Mouse (Mus musculus): Measurements from ENCODE around the gene Clec2g. TPM values are rescaled to one million over a fixed set of nuclear protein-coding genes. Genes with fewer than 3 reads are reported as not detected.

Clec2g gene
- total and polyA plus RNA-seq, 3 experiments = 0.04 TPM; not detected in 2

DNA sequence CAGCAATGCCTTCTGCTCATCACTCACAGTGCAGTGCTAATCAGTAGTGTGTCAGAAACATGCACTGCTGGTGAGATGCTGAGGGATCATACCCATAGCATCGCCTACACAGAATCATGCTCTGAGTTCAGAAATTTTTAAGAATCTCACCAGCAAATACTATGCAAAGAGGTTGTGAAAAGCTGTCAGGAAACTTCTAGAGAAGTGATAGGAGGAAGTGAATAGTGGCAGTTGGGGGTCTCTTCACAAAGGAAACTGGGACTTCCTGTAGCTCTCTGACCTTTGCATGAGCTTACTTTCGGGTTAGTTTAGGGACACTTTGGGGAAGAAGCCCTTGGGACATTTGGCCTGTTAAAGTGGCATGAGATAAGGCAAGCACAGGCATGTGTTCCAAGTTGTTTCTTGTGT lies 43.2 kb upstream of the Clec2g start, which contains the start of gene BC035044:
BC035044 (minus strand) TSS at position 179 of the 408 bp plus-strand sequence.
- no peak within 1 kb of the TSS for H3K4me3 ChIP-seq (ENCODE audit: control insufficient read depth in 1 of 2, insufficient read depth in 1 of 2, low read depth in 2 of 2, low read length in 2 of 2)
- H3K36me3 ChIP-seq (ENCODE audit: control insufficient read depth in 1 of 2, insufficient read depth in 2 of 2, low read length in 2 of 2) = no peaks in the 10 kb centered on the region
- no peaks in the 10 kb centered on the region for H3K9me3 ChIP-seq (replicated peaks; ENCODE audit: insufficient read depth, low read length)
- TF ChIP-seq MXI1 (IDR thresholded peaks at IDR 0.05; ENCODE audit: low read depth, low read length) (no peak), CHD2 (IDR thresholded peaks at IDR 0.05; ENCODE audit: low read length) (no peak), KAT2A (conservative IDR thresholded peaks at IDR 0.05; ENCODE audit: low read depth, low read length) (no peak), TBP (IDR thresholded peaks at IDR 0.05; ENCODE audit: low read depth, low read length) (no peak), EP300 (IDR thresholded peaks at IDR 0.05; ENCODE audit: low read depth in 1 of 2, low read length in 2 of 2) (no peak)
- H3K4me1 ChIP-seq (ENCODE audit: control insufficient read depth in 1 of 2, insufficient read depth in 2 of 2, low read length in 2 of 2) = no peaks in the 10 kb centered on the region
- H3K9ac ChIP-seq (ENCODE audit: control insufficient read depth, low read depth, low read length, poor library complexity, severe bottlenecking) = no peak within 1 kb of the TSS
- no peaks in the 10 kb centered on the region for H3K79me2 ChIP-seq (ENCODE audit: control insufficient read depth, insufficient read depth, low read length, poor library complexity)
- DNase-seq (ENCODE audit: low read depth, low spot score) = no peak
- no peak within 1 kb of the TSS for H3K27ac ChIP-seq (ENCODE audit: control insufficient read depth, low read depth, low read length)
- no peaks in the 10 kb centered on the region for H3K27me3 ChIP-seq (ENCODE audit: control insufficient read depth in 1 of 2, insufficient read depth in 2 of 2, low read length in 2 of 2)

DNA sequence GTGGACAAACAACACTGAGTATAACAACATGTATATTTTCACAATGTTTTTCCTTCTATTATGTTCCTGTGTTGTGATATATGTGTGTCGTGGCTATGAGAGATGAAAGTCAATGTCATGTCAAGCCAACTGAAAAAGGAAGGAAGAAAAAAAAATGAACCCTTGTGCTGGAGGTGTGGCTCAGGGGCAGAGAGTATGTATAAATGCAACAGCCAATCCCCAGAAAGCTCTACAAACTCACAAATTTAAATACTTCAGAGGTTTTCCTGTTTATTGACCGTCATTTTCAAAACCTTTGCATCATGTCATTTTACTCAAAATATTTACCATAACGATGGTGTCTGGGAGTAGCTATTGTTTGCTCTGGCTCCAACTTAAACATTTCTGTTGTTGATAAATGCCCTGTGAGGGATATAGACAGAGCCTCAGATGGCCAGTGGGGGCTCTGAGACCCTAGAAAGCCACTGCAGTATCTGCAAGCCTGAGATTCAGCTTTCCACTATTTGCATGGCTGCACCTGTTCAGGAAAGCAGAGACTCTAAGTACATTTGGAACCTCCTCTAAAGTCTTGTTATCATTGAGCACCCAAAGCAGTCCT lies 38.7 kb upstream of the Clec2g start:
- H3K79me2 ChIP-seq (ENCODE audit: control insufficient read depth, insufficient read depth, low read length, poor library complexity) = no peaks in the 10 kb centered on the region

DNA sequence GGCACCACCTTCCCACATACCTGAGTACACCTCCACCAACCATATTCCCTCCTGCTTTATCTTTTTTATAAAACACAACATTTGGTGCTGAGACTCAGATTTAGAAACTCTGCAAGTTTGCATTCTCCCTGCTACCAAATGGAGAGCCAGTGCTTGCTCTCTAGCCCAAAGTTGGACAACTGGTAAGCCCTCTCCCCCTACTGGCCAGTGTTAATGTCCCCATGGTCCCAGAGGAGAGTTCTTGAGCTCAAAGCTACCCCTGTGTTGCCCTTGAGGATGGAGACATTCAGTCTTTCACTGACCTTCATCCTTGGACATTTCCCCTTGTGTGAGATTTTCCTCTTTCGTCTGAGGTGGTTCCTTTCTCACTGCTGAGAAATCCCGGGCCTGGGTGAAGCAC lies 34.1 kb upstream of the Clec2g start:
- Histone ChIP-seq H3K9ac (ENCODE audit: control insufficient read depth, low read depth, low read length, poor library complexity, severe bottlenecking) (no peak overlapping the region), H3K79me2 (ENCODE audit: control insufficient read depth, insufficient read depth, low read length, poor library complexity) (no peaks in the 10 kb centered on the region), H3K27me3 (ENCODE audit: control insufficient read depth in 1 of 2, insufficient read depth in 2 of 2, low read length in 2 of 2) (no peaks in the 10 kb centered on the region), H3K9me3 (replicated peaks; ENCODE audit: insufficient read depth, low read length) (no peaks in the 10 kb centered on the region), H3K27ac (ENCODE audit: control insufficient read depth, low read depth, low read length) (no peak overlapping the region), H3K36me3 (ENCODE audit: control insufficient read depth in 1 of 2, insufficient read depth in 2 of 2, low read length in 2 of 2) (no peaks in the 10 kb centered on the region), H3K4me1 (ENCODE audit: control insufficient read depth in 1 of 2, insufficient read depth in 2 of 2, low read length in 2 of 2) (no peaks in the 10 kb centered on the region), H3K4me3 (ENCODE audit: control insufficient read depth in 1 of 2, insufficient read depth in 1 of 2, low read depth in 2 of 2, low read length in 2 of 2) (no peak overlapping the region)
- DNase-seq (ENCODE audit: low read depth, low spot score) = no peak
- TF ChIP-seq CHD1 (IDR thresholded peaks at IDR 0.05; ENCODE audit: low read depth, low read length) (no peak), GABPA (IDR thresholded peaks at IDR 0.05; ENCODE audit: low read depth, low read length) (no peak), ELF1 (IDR thresholded peaks at IDR 0.05; ENCODE audit: low read depth, low read length) (no peak), ZMIZ1 (IDR thresholded peaks at IDR 0.05; ENCODE audit: low read depth, low read length) (no peak)

More for the DNA sequence above, 38.7 kb upstream of the Clec2g start:
- no peak overlapping the region for H3K27ac ChIP-seq (ENCODE audit: control insufficient read depth, low read depth, low read length)
- TF ChIP-seq POLR2A (IDR thresholded peaks at IDR 0.05; ENCODE audit: control insufficient read depth in 1 of 2, insufficient read depth in 1 of 2, low read depth in 1 of 2, low read length in 2 of 2, poor library complexity in 1 of 2) = no peak
- no peak for TF ChIP-seq JUND (IDR thresholded peaks at IDR 0.05; ENCODE audit: low read depth, low read length)
- TF ChIP-seq TCF12 (IDR thresholded peaks at IDR 0.05; ENCODE audit: low read depth, low read length) = no peak
- no peak for TF ChIP-seq POLR2AphosphoS5 (IDR thresholded peaks at IDR 0.05; ENCODE audit: borderline replicate concordance, low read depth, low read length)
- no peak for TF ChIP-seq GABPA (IDR thresholded peaks at IDR 0.05; ENCODE audit: low read depth, low read length)
- no peak for TF ChIP-seq NELFE (IDR thresholded peaks at IDR 0.05; ENCODE audit: low read depth, low read length)
- no peak for TF ChIP-seq CHD1 (IDR thresholded peaks at IDR 0.05; ENCODE audit: low read depth, low read length)
- TF ChIP-seq TBP (IDR thresholded peaks at IDR 0.05; ENCODE audit: low read depth, low read length) = no peak
- no peak for TF ChIP-seq ZNF384 (IDR thresholded peaks at IDR 0.05; ENCODE audit: low read depth, low read length)
- no peak for TF ChIP-seq RCOR1 (IDR thresholded peaks at IDR 0.05; ENCODE audit: low read depth, low read length)
- no peak for TF ChIP-seq USF1 (IDR thresholded peaks at IDR 0.05; ENCODE audit: low read depth, low read length)
- TF ChIP-seq UBTF (IDR thresholded peaks at IDR 0.05; ENCODE audit: borderline replicate concordance, insufficient read depth, low read depth, low read length) = no peak
- TF ChIP-seq TAL1 (IDR thresholded peaks at IDR 0.05; ENCODE audit: low read length) = no peak
- TF ChIP-seq HCFC1 (IDR thresholded peaks at IDR 0.05; ENCODE audit: low read depth, low read length) = no peak
- no peak for TF ChIP-seq SIN3A (IDR thresholded peaks at IDR 0.05; ENCODE audit: low read length)
- TF ChIP-seq MAZ (IDR thresholded peaks at IDR 0.05; ENCODE audit: low read depth, low read length) = no peak
- TF ChIP-seq E2F4 (IDR thresholded peaks at IDR 0.05; ENCODE audit: borderline replicate concordance, low read depth, low read length) = no peak
- H3K36me3 ChIP-seq (ENCODE audit: control insufficient read depth in 1 of 2, insufficient read depth in 2 of 2, low read length in 2 of 2) = no peaks in the 10 kb centered on the region
- H3K4me3 ChIP-seq (ENCODE audit: control insufficient read depth in 1 of 2, insufficient read depth in 1 of 2, low read depth in 2 of 2, low read length in 2 of 2) = no peak overlapping the region
- H3K27me3 ChIP-seq (ENCODE audit: control insufficient read depth in 1 of 2, insufficient read depth in 2 of 2, low read length in 2 of 2) = no peaks in the 10 kb centered on the region
- no peak for DNase-seq (ENCODE audit: low read depth, low spot score)
- H3K9ac ChIP-seq (ENCODE audit: control insufficient read depth, low read depth, low read length, poor library complexity, severe bottlenecking) = no peak overlapping the region
- H3K4me1 ChIP-seq (ENCODE audit: control insufficient read depth in 1 of 2, insufficient read depth in 2 of 2, low read length in 2 of 2) = no peaks in the 10 kb centered on the region
- H3K9me3 ChIP-seq (replicated peaks; ENCODE audit: insufficient read depth, low read length) = no peaks in the 10 kb centered on the region

Measured in MEL (cell line).